Mouse (Mus musculus) macrophage (primary cell): ENCODE measurements at regions not wholly inside any gene's neighbourhood (a gene's known extent, or its start where the extent isn't known, plus 50 kb on each side); places are given as distances from the start of the nearest gene placed in this dataset.
"Not testable (repeated sequence)": the region's sequence is repeated elsewhere in the genome, so short reads cannot be mapped to it uniquely, and the experiment has no call there.

Source experiments
- H3K27ac ChIP-seq: fragments of 350-480 bp; formaldehyde crosslinking; 2 replicates; pipeline ENCODE4 v1.9.0; 2021
- H3K36me3 ChIP-seq: fragments of 350-480 bp; formaldehyde crosslinking; 2 replicates; pipeline ENCODE4 v1.9.0; 2021; ENCODE audit errors: inconsistent target
- H3K4me3 ChIP-seq: fragments of 350-480 bp; formaldehyde crosslinking; 2 replicates; pipeline ENCODE4 v1.9.0; 2021; ENCODE audit errors: inconsistent target
- H3K79me2 ChIP-seq: fragments of 350-480 bp; formaldehyde crosslinking; 2 replicates; pipeline ENCODE4 v1.9.0; 2021; ENCODE audit errors: inconsistent target
- WGBS: methylation state at CpG from one replicate; pipeline ENCODE4 v1.1.7; 2026; ENCODE audit warnings: inconsistent platforms; ENCODE audit not compliant: missing documents; 5-methylcytosine and 5-hydroxymethylcytosine counted together

GRCm38 (mm10) chr10:56841973-56842372 is 464.8 kb downstream of the Gja1 start:
- WGBS: 93% methylated on average over 1 of the region's 1 CpGs
- H3K4me3 ChIP-seq: no peak overlapping the region
- H3K79me2 ChIP-seq: no peaks in the 10 kb centered on the region
- H3K27ac ChIP-seq: no peak overlapping the region
- H3K36me3 ChIP-seq: no peaks in the 10 kb centered on the region

DNA sequence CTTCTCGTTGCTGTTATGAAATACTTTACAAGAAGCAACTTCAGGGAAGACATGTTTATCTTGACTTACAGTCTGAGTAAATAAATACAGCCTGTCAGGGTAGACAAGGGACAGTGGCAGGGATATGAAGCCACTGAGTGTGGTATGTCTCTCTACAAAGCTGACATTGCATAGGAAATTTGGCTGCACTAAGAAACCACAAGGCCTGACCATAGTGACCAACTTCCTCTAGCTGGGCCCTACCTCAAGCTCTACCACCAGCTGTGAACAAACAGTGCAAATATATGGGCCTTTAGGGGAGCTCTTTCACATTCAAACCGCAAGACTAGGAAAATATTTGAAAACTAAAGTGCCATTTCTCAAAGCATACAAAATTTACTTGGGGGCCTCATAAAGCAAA is 475.4 kb downstream of the Gja1 start:
- no peaks in the 10 kb centered on the region for H3K79me2 ChIP-seq
- H3K27ac ChIP-seq: no peak overlapping the region
- no peaks in the 10 kb centered on the region for H3K36me3 ChIP-seq
- H3K4me3 ChIP-seq: no peak overlapping the region
- WGBS: 3% methylated on average over 2 of the region's 2 CpGs

DNA sequence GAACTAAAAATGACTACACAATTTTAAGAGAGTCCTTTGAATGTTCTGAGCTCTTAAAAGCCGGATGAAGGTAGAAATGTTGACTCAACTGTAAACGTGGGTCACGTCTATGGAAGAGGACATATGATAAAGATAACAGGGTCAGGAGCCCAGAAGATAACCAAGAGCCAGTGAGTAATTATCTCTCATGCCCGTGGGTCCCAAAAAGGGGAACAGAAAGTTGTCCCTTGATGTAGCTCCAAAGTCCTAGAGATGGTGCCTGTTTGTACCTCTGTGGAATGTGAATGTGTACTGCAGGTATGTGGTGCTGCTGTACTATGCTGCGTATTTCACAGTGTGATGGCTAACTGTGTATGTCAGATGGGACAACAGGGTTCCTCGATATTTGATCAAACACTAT is 479.1 kb downstream of the Gja1 start:
- Histone ChIP-seq H3K4me3 (no peak overlapping the region), H3K36me3 (no peaks in the 10 kb centered on the region), H3K79me2 (no peaks in the 10 kb centered on the region), H3K27ac (no peak overlapping the region)
- 39% methylated on average over 6 of the region's 6 CpGs for WGBS

GRCm38 (mm10) chr10:56879744-56880143 is 502.6 kb downstream of the Gja1 start:
- peak overlapping the region; percentile 70 for H3K27ac ChIP-seq
- no peaks in the 10 kb centered on the region for H3K79me2 ChIP-seq
- 19% methylated on average over 6 of the region's 7 CpGs for WGBS
- H3K36me3 ChIP-seq: no peaks in the 10 kb centered on the region
- H3K4me3 ChIP-seq: no peak overlapping the region

DNA sequence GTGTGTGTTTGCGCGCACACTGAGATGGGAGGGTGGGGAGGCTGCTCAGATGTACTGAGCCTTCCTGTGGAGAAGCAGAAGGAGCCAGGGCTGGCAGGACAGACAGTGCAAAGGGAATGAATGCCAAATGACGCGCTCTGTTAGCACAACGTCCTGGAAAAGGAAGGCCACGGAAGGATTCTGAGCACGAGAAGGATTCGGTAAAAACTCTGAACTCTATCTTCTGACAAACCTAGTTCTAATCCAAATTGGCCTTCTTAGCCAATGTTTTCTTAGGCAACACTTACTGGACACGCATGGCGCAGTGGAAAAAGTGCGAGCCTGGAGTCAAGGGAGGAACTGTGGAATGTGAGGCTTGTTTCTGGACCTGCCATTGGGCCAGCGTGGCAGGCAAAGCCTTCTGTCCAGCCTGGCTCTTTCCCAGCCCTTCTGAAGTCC is 503.0 kb downstream of the Gja1 start:
- H3K27ac ChIP-seq: peak overlapping the region; percentile 70
- WGBS: 63% methylated on average over 12 of the region's 12 CpGs
- no peak overlapping the region for H3K4me3 ChIP-seq
- H3K36me3 ChIP-seq: no peaks in the 10 kb centered on the region
- no peaks in the 10 kb centered on the region for H3K79me2 ChIP-seq

DNA sequence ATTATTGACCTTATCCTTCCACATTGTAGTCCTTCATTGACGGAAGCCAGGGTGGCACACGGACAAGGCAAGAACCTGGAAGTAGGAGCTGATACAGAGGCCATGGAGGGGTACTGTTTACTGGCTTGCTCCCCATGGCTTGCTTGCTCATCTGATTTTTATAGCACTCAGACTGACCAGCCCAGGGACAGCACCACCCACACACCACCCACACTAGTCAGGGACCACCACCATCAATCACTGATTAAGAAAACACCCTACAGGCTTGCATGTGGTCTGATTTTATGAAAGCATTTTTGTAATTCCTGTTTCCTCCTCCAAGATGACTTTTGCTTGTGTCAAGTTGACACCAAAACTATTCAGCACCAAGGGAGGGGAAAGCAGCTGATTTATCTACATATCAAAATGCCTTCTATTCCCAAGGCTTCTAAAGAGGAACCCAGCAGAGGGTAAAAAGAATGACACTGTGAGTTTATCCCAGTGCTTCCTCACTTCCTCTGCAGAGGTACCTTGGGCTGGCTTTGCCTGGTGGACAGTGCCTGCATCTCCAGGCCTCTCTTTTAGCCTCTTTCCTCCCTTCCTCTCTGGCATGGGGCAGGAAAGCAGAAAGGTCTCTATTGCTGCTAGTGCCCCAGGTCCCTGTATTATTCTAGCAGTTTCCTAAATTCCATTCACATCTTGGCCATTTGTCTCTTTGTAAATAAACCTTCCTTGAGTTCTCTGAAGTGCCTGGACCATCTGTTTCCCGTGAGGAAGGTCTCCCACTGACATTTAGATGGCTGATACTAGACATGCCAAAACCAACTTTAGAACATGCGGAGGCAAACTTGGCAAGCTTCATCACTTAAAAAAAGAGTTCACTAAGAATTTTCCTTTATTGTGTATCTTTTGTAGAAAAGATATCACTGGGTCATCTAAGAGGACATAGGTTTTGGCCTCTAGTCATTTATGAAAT is 507.6 kb downstream of the Gja1 start:
- 96% methylated on average over 4 of the region's 4 CpGs for WGBS
- no peak overlapping the region for H3K4me3 ChIP-seq
- H3K27ac ChIP-seq: no peak overlapping the region
- H3K79me2 ChIP-seq: no peaks in the 10 kb centered on the region
- no peaks in the 10 kb centered on the region for H3K36me3 ChIP-seq

DNA sequence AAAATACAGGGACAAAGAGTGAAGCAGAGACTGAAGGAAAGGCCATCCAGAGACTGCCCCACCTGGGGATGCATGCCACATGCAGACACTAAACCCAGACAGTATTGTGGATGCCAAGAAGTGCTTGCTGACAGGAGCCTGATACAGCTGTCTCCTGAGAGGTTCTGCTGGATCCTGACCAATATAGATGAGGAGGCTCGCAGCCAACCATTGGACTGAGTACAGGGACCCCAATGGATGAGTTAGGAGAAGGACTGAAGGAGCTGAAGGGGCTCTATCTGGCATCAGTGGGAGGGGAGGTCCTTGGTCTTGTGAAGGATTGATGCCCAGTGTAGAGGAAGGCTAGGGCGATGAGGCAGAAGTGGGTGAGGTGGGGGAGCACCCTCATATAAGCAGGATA is 514.4 kb downstream of the Gja1 start:
- H3K4me3 ChIP-seq, H3K36me3 ChIP-seq, H3K27ac ChIP-seq, H3K79me2 ChIP-seq: not testable (repeated sequence)
- 100% methylated on average over 2 of the region's 2 CpGs for WGBS

GRCm38 (mm10) chr10:56892666-56893209 is 515.6 kb downstream of the Gja1 start:
- no peaks in the 10 kb centered on the region for H3K79me2 ChIP-seq
- 89% methylated on average over 10 of the region's 10 CpGs for WGBS
- no peak overlapping the region for H3K27ac ChIP-seq
- no peak overlapping the region for H3K4me3 ChIP-seq
- no peaks in the 10 kb centered on the region for H3K36me3 ChIP-seq

GRCm38 (mm10) chr10:56893210-56893705 is 516.1 kb downstream of the Gja1 start:
- Histone ChIP-seq H3K4me3 (no peak overlapping the region), H3K79me2 (no peaks in the 10 kb centered on the region), H3K36me3 (no peaks in the 10 kb centered on the region), H3K27ac (no peak overlapping the region)
- 92% methylated on average over 8 of the region's 8 CpGs for WGBS

- WGBS: 88% methylated on average over 5 of the region's 5 CpGs
- H3K79me2 ChIP-seq: no peaks in the 10 kb centered on the region
- H3K27ac ChIP-seq: no peak overlapping the region
- H3K4me3 ChIP-seq: no peak overlapping the region
- H3K36me3 ChIP-seq: no peaks in the 10 kb centered on the region
Measured at GRCm38 (mm10) chr10:56899640-56900274, 522.6 kb downstream of the Gja1 start.

- H3K36me3 ChIP-seq: no peaks in the 10 kb centered on the region
- H3K79me2 ChIP-seq: no peaks in the 10 kb centered on the region
- no peak overlapping the region for H3K27ac ChIP-seq
- no peak overlapping the region for H3K4me3 ChIP-seq
- WGBS: 95% methylated on average over 6 of the region's 6 CpGs
Measured at GRCm38 (mm10) chr10:56900914-56901313, 523.8 kb downstream of the Gja1 start.

DNA sequence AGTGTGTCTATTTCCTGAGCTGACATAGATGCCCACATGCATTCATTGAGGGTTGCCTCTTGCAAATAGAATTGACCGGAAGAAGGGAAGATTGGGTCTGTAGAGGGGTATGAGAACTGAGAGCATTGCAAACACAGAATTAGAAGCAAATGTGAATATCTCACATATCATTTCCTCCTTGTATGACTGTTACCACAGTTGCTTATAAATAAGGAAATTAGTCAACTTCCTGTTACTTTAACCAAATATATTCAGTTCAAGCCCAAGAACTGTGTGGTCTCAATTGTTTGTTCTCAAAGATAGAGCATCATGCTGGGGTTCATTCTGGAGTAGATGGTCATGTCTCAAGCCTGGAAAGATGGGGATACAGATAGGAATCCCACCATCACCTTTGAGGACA is 535.6 kb downstream of the Gja1 start:
- Histone ChIP-seq H3K4me3 (no peak overlapping the region), H3K79me2 (no peaks in the 10 kb centered on the region), H3K27ac (no peak overlapping the region), H3K36me3 (no peaks in the 10 kb centered on the region)
- WGBS: 21% methylated on average over 1 of the region's 1 CpGs

DNA sequence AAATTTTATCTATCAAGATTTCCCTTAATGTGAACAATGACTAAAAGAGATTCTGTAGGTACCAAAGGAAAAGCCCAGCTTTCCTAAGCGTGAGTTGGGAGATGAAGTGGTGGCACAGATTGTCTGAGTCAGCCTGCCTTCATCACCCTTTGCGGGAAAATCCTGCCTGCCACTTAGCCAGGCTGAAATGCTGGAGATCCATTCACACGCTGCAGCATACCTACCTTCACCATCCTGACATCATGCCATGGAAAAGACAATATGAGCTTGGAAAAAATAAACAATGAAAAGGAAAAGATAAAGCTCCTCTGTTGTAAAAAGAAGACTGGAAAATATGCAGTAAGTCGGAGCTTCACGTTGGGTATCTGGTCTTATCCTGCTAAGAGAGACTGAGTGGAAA is 537.0 kb downstream of the Gja1 start:
- no peak overlapping the region for H3K27ac ChIP-seq
- H3K79me2 ChIP-seq: no peaks in the 10 kb centered on the region
- H3K4me3 ChIP-seq: no peak overlapping the region
- WGBS: 96% methylated on average over 5 of the region's 5 CpGs
- H3K36me3 ChIP-seq: no peaks in the 10 kb centered on the region

GRCm38 (mm10) chr10:56918412-56918811 is 541.3 kb downstream of the Gja1 start:
- no peak overlapping the region for H3K27ac ChIP-seq
- 94% methylated on average over 5 of the region's 5 CpGs for WGBS
- no peak overlapping the region for H3K4me3 ChIP-seq
- no peaks in the 10 kb centered on the region for H3K79me2 ChIP-seq
- no peaks in the 10 kb centered on the region for H3K36me3 ChIP-seq
